Mouse (Mus musculus): ENCODE measurements around the gene Rassf1. TPM values are rescaled to one million over a fixed set of nuclear protein-coding genes. Genes with fewer than 3 reads are reported as not detected.

The Rassf1 gene
- polyA plus RNA-seq, 1 experiment from 2014 or later, result 52.5 TPM

- no peak for ATAC-seq
- H3K4me3 ChIP-seq (ENCODE audit: low read length), result no peak overlapping the region
- no peak overlapping the region for H3K9ac ChIP-seq (ENCODE audit: low read depth, low read length)
- no peak overlapping the region for H3K27ac ChIP-seq (ENCODE audit: low read length)
- H3K4me1 ChIP-seq (ENCODE audit: control insufficient read depth, insufficient read depth, low read length), result peaks cover 25% of the 10 kb centered on the region
- peaks cover 23% of the 10 kb centered on the region for H3K36me3 ChIP-seq (ENCODE audit: control insufficient read depth, insufficient read depth, low read length)
- H3K9me3 ChIP-seq (ENCODE audit: control insufficient read depth, low read length), result no peaks in the 10 kb centered on the region
- H3K4me2 ChIP-seq (ENCODE audit: low read depth, low read length), result no peak overlapping the region
- WGBS, result 80% methylated on average over 11 of the region's 11 CpGs
- H3K27me3 ChIP-seq (replicated peaks; ENCODE audit: control insufficient read depth, insufficient read depth, low read length), result no peaks in the 10 kb centered on the region
These were observed 42.0 kb downstream of the Rassf1 start for GRCm38 (mm10) chr9:107593101-107593976.

GRCm38 (mm10) chr9:107594281-107595062, 43.1 kb downstream of the Rassf1 start:
- no peak overlapping the region for H3K4me2 ChIP-seq (ENCODE audit: low read depth, low read length)
- 80% methylated on average over 8 of the region's 8 CpGs for WGBS
- peaks cover 21% of the 10 kb centered on the region for H3K4me1 ChIP-seq (ENCODE audit: control insufficient read depth, insufficient read depth, low read length)
- peaks cover 23% of the 10 kb centered on the region for H3K36me3 ChIP-seq (ENCODE audit: control insufficient read depth, insufficient read depth, low read length)
- no peak overlapping the region for H3K27ac ChIP-seq (ENCODE audit: low read length)
- H3K9ac ChIP-seq (ENCODE audit: low read depth, low read length), result no peak overlapping the region
- H3K4me3 ChIP-seq (ENCODE audit: low read length), result no peak overlapping the region
- ATAC-seq, result no peak
- no peaks in the 10 kb centered on the region for H3K27me3 ChIP-seq (replicated peaks; ENCODE audit: control insufficient read depth, insufficient read depth, low read length)
- H3K9me3 ChIP-seq (ENCODE audit: control insufficient read depth, low read length), result no peaks in the 10 kb centered on the region

GRCm38 (mm10) chr9:107596619-107597569, 45.5 kb downstream of the Rassf1 start:
- H3K4me2 ChIP-seq (ENCODE audit: low read depth, low read length), result no peak overlapping the region
- H3K4me1 ChIP-seq (ENCODE audit: control insufficient read depth, insufficient read depth, low read length), result peaks cover 21% of the 10 kb centered on the region; the same call in 1 of the 2 replicates
- H3K27ac ChIP-seq (ENCODE audit: low read length), result no peak overlapping the region
- peaks cover 15% of the 10 kb centered on the region for H3K36me3 ChIP-seq (ENCODE audit: control insufficient read depth, insufficient read depth, low read length)
- no peaks in the 10 kb centered on the region for H3K27me3 ChIP-seq (replicated peaks; ENCODE audit: control insufficient read depth, insufficient read depth, low read length)
- ATAC-seq, result no peak
- H3K9me3 ChIP-seq (ENCODE audit: control insufficient read depth, low read length), result no peaks in the 10 kb centered on the region
- no peak overlapping the region for H3K9ac ChIP-seq (ENCODE audit: low read depth, low read length)
- WGBS, result 88% methylated on average over 11 of the region's 11 CpGs
- no peak overlapping the region for H3K4me3 ChIP-seq (ENCODE audit: low read length)

GRCm38 (mm10) chr9:107598385-107598784, 47.0 kb downstream of the Rassf1 start:
- whole genome bisulfite sequencing, result 63% methylated on average over 5 of the region's 5 CpGs
- Histone ChIP-seq H3K4me1 (ENCODE audit: control insufficient read depth, insufficient read depth, low read length) (peaks cover 32% of the 10 kb centered on the region), H3K27ac (ENCODE audit: low read length) (no peak overlapping the region), H3K4me3 (ENCODE audit: low read length) (no peak overlapping the region), H3K4me2 (ENCODE audit: low read depth, low read length) (no peak overlapping the region), H3K9ac (ENCODE audit: low read depth, low read length) (peak overlapping the region; percentile 24; the same call in 1 of the 2 replicates), H3K36me3 (ENCODE audit: control insufficient read depth, insufficient read depth, low read length) (peaks cover 8% of the 10 kb centered on the region; the same call in 1 of the 2 replicates), H3K9me3 (ENCODE audit: control insufficient read depth, low read length) (no peaks in the 10 kb centered on the region), H3K27me3 (replicated peaks; ENCODE audit: control insufficient read depth, insufficient read depth, low read length) (no peaks in the 10 kb centered on the region)
- no peak for ATAC-seq

DNA sequence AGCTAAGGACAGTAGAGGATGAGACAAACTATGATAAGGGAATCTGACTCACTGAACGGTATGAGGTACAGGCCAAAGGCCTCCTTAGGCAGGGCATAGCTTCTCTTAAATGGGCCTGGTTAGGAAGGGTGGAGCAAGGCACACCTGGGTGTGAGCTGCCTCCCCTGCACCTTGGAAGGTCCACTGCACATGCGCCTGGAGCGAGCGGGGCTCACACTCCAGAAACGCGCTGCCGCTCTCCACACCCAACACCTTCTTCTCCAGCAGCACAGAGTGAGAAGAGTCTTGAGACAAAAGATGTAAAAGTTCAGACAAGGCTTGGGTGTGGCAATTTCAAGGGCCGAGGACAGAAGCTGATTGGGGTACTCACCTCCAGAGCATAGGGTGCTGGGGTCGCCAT, 48.1 kb downstream of the Rassf1 start:
- H3K9ac ChIP-seq (ENCODE audit: low read depth, low read length), result no peak overlapping the region
- no peak for ATAC-seq
- 81% methylated on average over 9 of the region's 9 CpGs for WGBS
- H3K4me1 ChIP-seq (ENCODE audit: control insufficient read depth, insufficient read depth, low read length), result peaks cover 42% of the 10 kb centered on the region
- H3K27me3 ChIP-seq (replicated peaks; ENCODE audit: control insufficient read depth, insufficient read depth, low read length), result no peaks in the 10 kb centered on the region
- H3K27ac ChIP-seq (ENCODE audit: low read length), result no peak overlapping the region
- H3K9me3 ChIP-seq (ENCODE audit: control insufficient read depth, low read length), result no peaks in the 10 kb centered on the region
- H3K4me2 ChIP-seq (ENCODE audit: low read depth, low read length), result no peak overlapping the region
- peaks cover 2% of the 10 kb centered on the region; the same call in 1 of the 2 replicates for H3K36me3 ChIP-seq (ENCODE audit: control insufficient read depth, insufficient read depth, low read length)
- H3K4me3 ChIP-seq (ENCODE audit: low read length), result no peak overlapping the region

GRCm38 (mm10) chr9:107599842-107600241, 48.5 kb downstream of the Rassf1 start:
- ATAC-seq, result no peak
- no peak overlapping the region for H3K27ac ChIP-seq (ENCODE audit: low read length)
- H3K36me3 ChIP-seq (ENCODE audit: control insufficient read depth, insufficient read depth, low read length), result peaks cover 2% of the 10 kb centered on the region; the same call in 1 of the 2 replicates
- H3K4me3 ChIP-seq (ENCODE audit: low read length), result no peak overlapping the region
- WGBS, result 68% methylated on average over 14 of the region's 14 CpGs
- no peak overlapping the region for H3K4me2 ChIP-seq (ENCODE audit: low read depth, low read length)
- H3K27me3 ChIP-seq (replicated peaks; ENCODE audit: control insufficient read depth, insufficient read depth, low read length), result no peaks in the 10 kb centered on the region
- no peaks in the 10 kb centered on the region for H3K9me3 ChIP-seq (ENCODE audit: control insufficient read depth, low read length)
- peaks cover 42% of the 10 kb centered on the region for H3K4me1 ChIP-seq (ENCODE audit: control insufficient read depth, insufficient read depth, low read length)
- H3K9ac ChIP-seq (ENCODE audit: low read depth, low read length), result no peak overlapping the region

DNA sequence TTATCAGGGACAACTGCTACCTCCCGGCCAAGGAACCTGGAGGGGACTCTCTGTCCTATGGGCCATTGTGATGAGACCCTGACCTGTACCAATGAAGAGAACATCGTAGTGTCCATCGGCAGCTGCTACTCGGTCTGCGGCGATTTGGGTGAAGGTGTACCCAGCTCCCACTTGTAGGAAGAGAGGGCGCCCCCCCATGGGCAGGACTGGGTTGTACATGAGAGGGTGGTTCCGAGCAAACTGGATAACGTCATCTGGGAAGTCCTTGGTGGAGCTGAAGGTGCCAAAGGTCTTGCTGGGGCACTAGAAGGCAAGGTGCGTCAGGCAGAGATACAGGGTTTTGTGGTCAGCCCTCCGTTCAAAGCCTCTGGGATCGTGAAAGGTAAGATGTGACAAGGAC, 49.4 kb downstream of the Rassf1 start:
- no peak for ATAC-seq
- no peak overlapping the region for H3K4me3 ChIP-seq (ENCODE audit: low read length)
- H3K36me3 ChIP-seq (ENCODE audit: control insufficient read depth, insufficient read depth, low read length), result peaks cover 2% of the 10 kb centered on the region; the same call in 1 of the 2 replicates
- 72% methylated on average over 12 of the region's 12 CpGs for WGBS
- H3K27me3 ChIP-seq (replicated peaks; ENCODE audit: control insufficient read depth, insufficient read depth, low read length), result no peaks in the 10 kb centered on the region
- H3K4me2 ChIP-seq (ENCODE audit: low read depth, low read length), result no peak overlapping the region
- no peak overlapping the region for H3K27ac ChIP-seq (ENCODE audit: low read length)
- no peak overlapping the region for H3K9ac ChIP-seq (ENCODE audit: low read depth, low read length)
- peaks cover 46% of the 10 kb centered on the region for H3K4me1 ChIP-seq (ENCODE audit: control insufficient read depth, insufficient read depth, low read length)
- H3K9me3 ChIP-seq (ENCODE audit: control insufficient read depth, low read length), result no peaks in the 10 kb centered on the region

DNA sequence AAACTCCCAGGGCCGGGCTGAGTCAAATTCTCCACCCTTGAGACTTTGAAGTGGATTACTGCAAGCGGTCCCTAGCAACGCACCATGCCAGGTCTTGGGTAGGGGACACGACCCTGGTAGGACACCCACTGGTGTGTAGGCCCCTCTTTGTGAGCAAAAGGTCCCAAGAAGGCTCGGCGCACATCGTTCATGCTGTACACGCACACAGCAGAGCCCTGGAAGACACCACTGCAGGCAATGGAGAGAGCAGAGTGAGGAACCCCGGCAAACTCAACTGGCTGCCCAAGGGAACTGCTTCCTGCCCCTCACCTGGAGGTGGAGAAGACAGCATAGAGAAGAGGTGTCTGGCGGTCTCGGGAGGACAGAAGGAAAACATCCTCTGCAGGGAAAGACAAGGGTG, 49.9 kb downstream of the Rassf1 start:
- WGBS, result 83% methylated on average over 11 of the region's 11 CpGs
- Histone ChIP-seq H3K4me3 (ENCODE audit: low read length) (no peak overlapping the region), H3K27me3 (replicated peaks; ENCODE audit: control insufficient read depth, insufficient read depth, low read length) (no peaks in the 10 kb centered on the region), H3K4me2 (ENCODE audit: low read depth, low read length) (no peak overlapping the region), H3K36me3 (ENCODE audit: control insufficient read depth, insufficient read depth, low read length) (peaks cover 2% of the 10 kb centered on the region; the same call in 1 of the 2 replicates), H3K9me3 (ENCODE audit: control insufficient read depth, low read length) (no peaks in the 10 kb centered on the region), H3K27ac (ENCODE audit: low read length) (no peak overlapping the region), H3K9ac (ENCODE audit: low read depth, low read length) (peak overlapping the region; percentile 3; the same call in 1 of the 2 replicates), H3K4me1 (ENCODE audit: control insufficient read depth, insufficient read depth, low read length) (peaks cover 46% of the 10 kb centered on the region)
- no peak for ATAC-seq
